Mouse (Mus musculus) layer of hippocampus, adult 9-11 months (tissue): ENCODE measurements at regions not wholly inside any gene's neighbourhood (a gene's known extent, or its start where the extent isn't known, plus 50 kb on each side); places are given as distances from the start of the nearest gene placed in this dataset.
A peak's percentile ranks its signal among the peaks of the same experiment; 100 is the strongest.

Experiments used
- DNase-seq: peaks from one replicate; pipeline ENCODE4 v3.0.0; 2022

DNA sequence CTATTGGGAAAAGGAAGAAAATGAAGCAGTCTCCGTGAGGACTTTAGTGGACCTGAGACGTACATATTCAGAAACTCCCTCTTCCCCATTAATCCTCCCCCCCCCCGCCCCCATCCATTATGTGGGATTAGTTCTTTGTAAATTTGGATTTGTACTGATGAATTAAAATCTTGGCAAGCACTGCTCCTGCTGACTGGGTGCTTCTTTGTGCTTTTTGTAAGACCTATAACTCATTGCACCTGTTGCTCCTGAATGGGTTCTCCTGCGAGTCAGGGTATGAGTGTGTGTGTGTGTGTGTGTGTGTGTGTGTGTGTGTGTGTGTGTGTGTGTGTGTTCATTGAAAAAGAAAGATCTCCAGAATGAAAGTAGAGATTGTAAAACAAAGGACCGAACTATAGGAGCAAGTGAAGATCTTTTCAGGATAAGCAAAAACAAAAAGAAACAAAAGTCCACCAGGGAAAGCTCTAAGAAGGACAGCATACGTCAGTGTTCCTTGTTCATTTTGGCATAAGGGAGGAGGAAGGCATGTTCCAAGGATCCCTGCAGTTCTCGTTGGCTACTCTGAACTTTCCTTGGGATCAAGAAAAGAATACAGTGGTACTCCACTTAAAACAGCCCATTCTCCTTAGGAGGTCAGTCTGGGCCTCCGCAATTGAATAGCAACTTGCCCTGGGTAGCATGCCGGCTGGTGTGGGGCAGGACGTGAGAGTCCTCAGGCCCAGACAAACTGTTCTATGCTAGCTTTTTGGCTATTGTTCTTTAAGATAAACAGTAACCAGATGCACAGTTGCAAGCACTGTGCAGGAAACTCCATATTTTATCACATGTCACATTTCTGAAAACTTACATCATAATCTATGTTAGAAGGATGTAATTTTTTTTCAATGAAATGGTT, 131.9 kb upstream of the Zfp462 start:
- DNase-seq = no peak

GRCm38 (mm10) chr4:54837326-54837725, 107.5 kb upstream of the Zfp462 start:
- DNase-seq = peak; percentile 57

GRCm38 (mm10) chr4:54838111-54838510, 106.7 kb upstream of the Zfp462 start:
- no peak for DNase-seq

DNA sequence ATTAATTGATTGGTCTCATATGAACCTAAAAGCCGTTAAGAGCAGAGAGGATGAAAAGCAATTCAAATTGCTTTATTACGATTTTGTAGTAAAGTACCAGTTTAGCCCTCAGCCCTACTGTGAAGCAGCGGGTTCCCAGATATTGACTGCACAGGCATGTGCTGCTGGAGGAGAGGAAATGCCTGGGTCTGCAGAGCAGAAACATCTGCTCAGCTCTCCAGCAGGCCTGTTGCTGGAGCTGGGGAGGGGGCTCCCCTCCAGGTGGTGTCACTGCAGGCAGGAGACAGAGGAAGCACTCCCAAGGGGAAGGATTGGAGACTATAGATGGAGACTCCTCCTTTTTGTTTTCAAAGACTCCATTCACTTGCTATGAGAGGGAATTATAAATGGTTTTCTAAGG, 106.1 kb upstream of the Zfp462 start:
- DNase-seq = no peak

DNA sequence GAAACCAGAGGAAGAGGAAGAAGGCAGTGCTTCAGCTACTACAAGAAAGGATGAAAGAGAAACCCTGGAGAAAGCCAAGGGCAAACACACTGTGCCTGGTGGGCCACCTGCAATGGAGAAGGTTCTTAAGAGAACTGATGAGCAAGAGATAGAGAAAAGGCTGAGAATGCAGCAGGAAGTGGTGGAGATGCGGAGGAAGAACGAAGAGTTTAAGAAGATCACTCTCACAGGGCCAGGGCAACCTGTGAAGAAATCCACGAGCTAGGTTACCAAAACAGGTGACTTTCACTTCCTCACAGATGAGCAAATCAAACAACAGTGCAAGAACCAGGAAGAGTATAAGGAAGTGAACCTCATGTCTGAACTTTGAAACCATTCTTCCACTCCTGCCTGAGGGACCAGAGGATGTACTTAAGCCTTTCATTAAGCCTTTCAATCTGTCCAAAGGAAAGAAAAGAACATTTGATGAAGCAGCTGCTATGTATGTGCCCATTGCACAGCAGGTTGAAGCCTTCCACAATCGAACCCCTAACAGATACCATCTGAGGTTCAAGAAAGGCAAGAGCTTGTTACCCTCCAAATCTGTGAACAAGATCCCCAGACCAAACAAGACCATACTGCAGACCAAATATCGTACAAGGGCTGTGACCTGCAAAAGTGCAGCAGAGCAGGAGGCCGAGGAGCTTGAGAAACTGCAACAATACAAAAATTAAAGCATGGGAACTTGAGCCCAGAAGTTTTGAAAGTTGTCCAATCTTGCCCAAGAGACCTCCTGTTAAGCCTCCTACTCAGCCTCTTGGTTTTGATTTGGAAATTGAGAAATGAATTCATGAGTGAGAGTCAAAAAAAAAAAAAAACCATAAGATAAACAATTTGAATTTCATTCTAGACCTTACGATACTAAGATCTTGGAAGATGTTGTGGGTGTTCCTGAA, 91.6 kb upstream of the Zfp462 start:
- no peak for DNase-seq

- no peak for DNase-seq
These were observed 86.2 kb upstream of the Zfp462 start for GRCm38 (mm10) chr4:54858604-54859003.

DNA sequence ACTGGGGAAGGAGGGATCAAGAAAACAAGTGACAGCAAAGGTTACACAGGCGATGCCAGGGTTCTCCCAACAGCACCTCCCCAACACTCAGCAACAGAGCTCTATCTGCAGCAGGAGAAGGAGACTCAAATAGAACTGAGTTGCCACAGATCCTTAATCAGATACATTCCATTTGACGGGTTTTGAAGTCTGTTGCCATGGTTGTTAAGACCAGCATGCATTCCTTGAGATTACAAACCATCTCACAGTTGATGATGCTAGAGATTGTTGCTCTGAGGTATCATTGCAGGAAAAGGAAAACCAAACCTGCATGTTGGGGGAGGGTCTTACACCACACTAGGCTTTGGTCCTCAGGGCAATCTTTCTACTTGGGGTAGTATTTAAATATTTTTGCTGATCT, 78.8 kb upstream of the Zfp462 start:
- no peak for DNase-seq

GRCm38 (mm10) chr4:54874136-54874827, 70.6 kb upstream of the Zfp462 start:
- DNase-seq = no peak

GRCm38 (mm10) chr4:54875506-54875905, 69.3 kb upstream of the Zfp462 start:
- no peak for DNase-seq

GRCm38 (mm10) chr4:54877361-54877760, 67.5 kb upstream of the Zfp462 start:
- no peak for DNase-seq

GRCm38 (mm10) chr4:54878531-54878930, 66.3 kb upstream of the Zfp462 start:
- DNase-seq = no peak

DNA sequence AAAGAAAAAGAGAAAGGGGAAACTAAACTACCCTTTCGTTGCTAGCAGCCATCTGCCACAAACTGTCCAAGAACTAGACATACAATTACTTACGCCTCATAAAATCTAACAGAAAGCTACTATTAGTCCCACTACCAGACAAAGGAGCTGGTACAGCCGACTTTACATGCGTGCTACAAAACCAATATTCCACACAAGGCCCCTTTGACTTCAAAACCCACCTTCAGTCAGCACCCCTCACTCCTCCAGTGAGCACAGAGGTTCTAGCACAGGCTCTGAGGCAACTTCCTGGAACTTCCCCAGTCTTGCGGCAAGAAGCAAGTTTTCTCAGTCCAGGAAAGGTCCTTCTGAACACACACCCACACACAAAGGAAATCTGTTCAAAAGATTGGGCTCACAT, 51.6 kb upstream of the Zfp462 start:
- no peak for DNase-seq
